Mouse (Mus musculus) liver, adult 2 months (tissue): ENCODE measurements at regions not wholly inside any gene's neighbourhood (a gene's known extent, or its start where the extent isn't known, plus 50 kb on each side); places are given as distances from the start of the nearest gene placed in this dataset.

ENCODE experiments used
- DNase-seq: peaks from one replicate; pipeline ENCODE4 v3.0.0-alpha.2; 2011; ENCODE audit warnings: low read depth, low spot score; ENCODE audit errors: extremely low read depth
- H3K27ac ChIP-seq: fragments of 200-500 bp; replicated peaks from 2 replicates; pipeline ENCODE4 v1.5.1; 2012; ENCODE audit warnings: low read depth, mild to moderate bottlenecking, control low read depth, inconsistent platforms, low read length; ENCODE audit not compliant: insufficient read depth
- H3K27me3 ChIP-seq: fragments of 200-500 bp; 2 replicates; pipeline ENCODE4 v1.6.1; 2012; ENCODE audit warnings: mild to moderate bottlenecking, moderate library complexity, low read length, inconsistent platforms; ENCODE audit not compliant: control insufficient read depth, insufficient read depth
- H3K36me3 ChIP-seq: fragments of 200-500 bp; 2 replicates; pipeline ENCODE4 v1.6.1; 2012; ENCODE audit warnings: low read length, inconsistent platforms; ENCODE audit not compliant: control insufficient read depth, insufficient read depth
- H3K4me1 ChIP-seq: fragments of 200-500 bp; 2 replicates; pipeline ENCODE4 v1.6.1; 2011; ENCODE audit warnings: low read length; ENCODE audit not compliant: control insufficient read depth, insufficient read depth
- H3K4me3 ChIP-seq: fragments of 200-500 bp; 2 replicates; pipeline ENCODE4 v1.5.1; 2011; ENCODE audit warnings: low read depth, mild to moderate bottlenecking, control low read depth, low read length, moderate library complexity; ENCODE audit not compliant: insufficient read depth
- H3K79me2 ChIP-seq: fragments of 200-500 bp; 2 replicates; pipeline ENCODE4 v1.6.1; 2012; ENCODE audit warnings: inconsistent platforms, mild to moderate bottlenecking, low read length, moderate library complexity; ENCODE audit not compliant: control insufficient read depth, insufficient read depth
- H3K9ac ChIP-seq: fragments of 200-500 bp; 2 replicates; pipeline ENCODE4 v1.6.1; 2012; ENCODE audit warnings: low read depth, mild to moderate bottlenecking, control low read depth, inconsistent platforms, low read length
- CTCF ChIP-seq: fragments of 200-500 bp; IDR thresholded peaks from 2 replicates; pipeline ENCODE4 v1.5.1; 2011; ENCODE audit warnings: low read depth, low read length, control low read depth
- POLR2A ChIP-seq: fragments of 200-500 bp; IDR thresholded peaks from 2 replicates; pipeline ENCODE4 v1.6.1; 2011; ENCODE audit warnings: low read length, control low read depth; ENCODE audit not compliant: insufficient read depth; ENCODE audit errors: extremely low read depth
- WGBS: fragments of 180-500 bp; shearing (Covaris S2); methylation state at CpG from one replicate; pipeline ENCODE4 v1.1.7; 2018; 5-methylcytosine and 5-hydroxymethylcytosine counted together

DNA sequence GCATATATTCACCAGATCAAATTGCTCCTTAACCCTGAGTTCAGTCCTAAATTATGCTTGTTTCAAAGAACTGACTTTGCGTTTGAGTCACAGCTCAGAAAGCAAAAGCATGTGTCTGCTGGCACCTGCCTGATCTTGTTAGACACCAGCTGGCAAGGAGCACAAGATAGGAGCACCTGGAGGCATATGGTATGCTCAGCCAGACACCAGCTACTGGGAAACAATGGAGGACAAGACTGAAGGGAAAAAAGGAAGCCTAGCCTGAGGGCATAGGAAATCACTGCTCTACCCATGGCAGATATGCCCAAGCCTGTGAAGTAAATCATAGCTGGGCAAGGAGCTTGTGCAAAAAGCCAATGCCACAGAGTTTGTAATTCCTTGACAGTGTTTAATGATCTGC, 66.4 kb upstream of the Itgb1 start:
- 79% methylated on average over 1 of the region's 1 CpGs for WGBS
- DNase-seq = no peak
- H3K27me3 ChIP-seq = no peaks in the 10 kb centered on the region

More for the DNA sequence above, 66.4 kb upstream of the Itgb1 start:
- H3K27ac ChIP-seq = no peak overlapping the region
- no peak for TF ChIP-seq CTCF
- TF ChIP-seq POLR2A = no peak
- H3K4me1 ChIP-seq = no peaks in the 10 kb centered on the region
- no peak overlapping the region for H3K4me3 ChIP-seq
- H3K9ac ChIP-seq = no peak overlapping the region
- H3K79me2 ChIP-seq = no peaks in the 10 kb centered on the region
- no peaks in the 10 kb centered on the region for H3K36me3 ChIP-seq
